Mouse (Mus musculus) heart, adult 2 months (tissue): ENCODE results near the gene Arl2.

ENCODE experiments used
- EP300 ChIP-seq: fragments of 200-500 bp; IDR thresholded peaks from 2 replicates; pipeline ENCODE4 v1.6.1; 2011; ENCODE audit warnings: low read depth, low read length, control low read depth; ENCODE audit not compliant: insufficient read depth
- POLR2A ChIP-seq: fragments of 200-500 bp; IDR thresholded peaks from 2 replicates; pipeline ENCODE4 v1.6.1; 2011; ENCODE audit warnings: mild to moderate bottlenecking, low read depth, low read length, control low read depth; ENCODE audit not compliant: insufficient read depth

DNA sequence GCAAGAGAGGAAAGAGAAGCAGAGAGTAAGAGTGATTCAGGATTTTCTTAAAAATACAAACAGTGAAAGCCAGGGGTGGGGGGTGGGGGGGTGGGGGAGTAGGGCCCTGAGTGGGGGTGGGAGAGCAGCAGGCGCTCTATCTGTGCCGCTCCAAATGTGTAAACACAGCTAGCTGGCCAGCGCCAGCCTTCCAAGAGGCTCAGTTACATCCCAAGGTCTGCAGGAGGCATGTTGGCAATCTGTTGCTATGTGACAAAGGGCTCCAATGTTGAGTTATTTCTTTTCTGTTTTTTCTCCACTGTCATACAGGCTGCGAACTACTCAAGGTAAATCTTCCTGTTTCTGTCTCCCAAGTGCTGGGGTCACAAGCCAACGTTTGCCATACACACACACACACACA lies 33.4 kb upstream of the Arl2 start:
- no peak for TF ChIP-seq POLR2A
- no peak for TF ChIP-seq EP300
